Mouse (Mus musculus) spleen, postnatal 36 days (tissue): ENCODE results near the gene Araf.

Experiments used
- DNase-seq, 2 experiments: peaks; one replicate each; pipeline ENCODE4 v3.0.0; 2022; ENCODE audit warnings: low spot score in 2 of 2, mixed read lengths in 1 of 2

Araf gene

DNA sequence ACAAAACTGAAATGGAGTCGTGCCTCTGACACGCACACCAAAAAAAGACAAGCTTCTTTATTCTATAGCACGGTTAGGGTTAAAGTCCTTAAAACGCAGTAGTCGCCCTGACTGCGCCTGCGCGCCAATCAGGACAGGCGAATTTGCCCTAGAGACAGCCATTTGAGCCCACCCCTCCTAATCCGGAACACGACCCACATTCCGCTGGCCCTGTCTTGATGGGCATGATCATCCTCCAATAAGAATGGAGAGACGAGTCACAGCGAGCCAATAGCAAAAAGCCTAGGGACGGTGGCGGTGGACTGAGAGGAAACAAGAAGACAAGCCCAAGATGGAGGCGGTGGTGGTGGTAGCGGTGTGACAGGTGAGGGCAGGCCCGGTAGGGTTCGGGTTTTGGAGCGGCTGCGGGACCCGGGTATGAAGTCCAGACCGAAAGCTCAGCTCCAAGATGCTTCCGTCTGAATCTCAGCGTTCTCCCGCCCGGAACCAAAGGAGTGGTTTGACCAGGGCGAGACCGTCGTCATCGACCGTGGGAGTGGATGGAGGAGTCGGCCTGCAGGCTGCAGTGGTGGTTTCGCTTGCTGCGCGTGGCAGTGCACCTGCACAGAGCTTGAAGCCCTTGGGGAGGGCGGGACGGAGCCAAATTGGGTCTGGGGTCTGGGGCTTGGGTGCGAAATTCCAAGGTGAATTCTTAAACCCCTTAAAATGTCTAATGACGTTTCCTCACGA lies 50.8 kb downstream of the Araf start:
- peak; percentile 92 to 93 for DNase-seq

DNA sequence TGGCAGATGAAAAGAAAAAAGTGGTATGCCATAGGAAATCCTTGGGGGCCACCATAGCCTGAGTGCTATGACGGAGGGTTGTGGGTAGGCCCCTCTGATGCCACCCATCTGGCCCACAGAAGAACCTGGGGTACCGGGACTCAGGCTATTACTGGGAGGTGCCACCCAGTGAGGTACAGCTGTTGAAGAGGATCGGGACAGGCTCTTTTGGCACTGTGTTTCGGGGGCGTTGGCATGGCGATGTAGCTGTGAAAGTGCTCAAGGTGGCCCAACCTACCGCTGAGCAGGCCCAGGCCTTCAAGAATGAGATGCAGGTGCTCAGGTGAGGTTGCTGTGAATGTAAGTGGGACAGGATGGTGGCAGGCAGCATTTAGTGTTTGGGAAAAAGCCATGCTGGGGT lies 56.2 kb downstream of the Araf start:
- DNase-seq, result no peak

DNA sequence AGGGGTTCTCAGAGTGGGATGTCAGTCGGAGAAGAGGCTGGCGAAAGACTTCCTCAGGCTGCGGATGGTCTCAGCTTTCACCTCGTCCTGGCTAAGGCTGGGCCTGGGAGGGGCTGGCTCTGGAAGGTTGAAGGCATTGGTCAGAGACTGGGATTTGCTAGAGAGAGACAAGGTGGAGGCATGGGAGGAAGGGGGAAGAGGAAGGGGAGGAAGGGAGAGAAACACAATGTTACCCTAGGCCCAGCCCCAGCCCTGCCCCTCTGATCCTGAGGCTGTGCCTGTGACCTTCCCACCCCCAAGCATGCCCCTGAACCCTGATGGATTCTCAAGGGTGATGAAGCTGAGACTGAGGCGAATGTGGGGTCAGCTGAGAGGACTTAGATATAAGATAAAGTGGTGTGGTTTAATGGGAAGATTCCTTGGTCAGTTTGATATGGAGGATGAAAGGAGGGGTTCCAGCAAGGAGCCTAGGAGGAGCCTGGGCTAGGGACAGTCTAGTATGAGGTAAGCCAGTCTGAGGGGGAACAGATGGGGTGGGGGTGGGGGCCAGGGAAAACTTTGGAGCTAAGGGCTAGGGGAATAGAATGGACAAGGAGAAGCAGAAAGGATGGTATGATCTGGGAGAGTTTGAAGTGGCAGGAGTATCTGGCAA lies 64.0 kb downstream of the Araf start:
- DNase-seq, result no peak

DNA sequence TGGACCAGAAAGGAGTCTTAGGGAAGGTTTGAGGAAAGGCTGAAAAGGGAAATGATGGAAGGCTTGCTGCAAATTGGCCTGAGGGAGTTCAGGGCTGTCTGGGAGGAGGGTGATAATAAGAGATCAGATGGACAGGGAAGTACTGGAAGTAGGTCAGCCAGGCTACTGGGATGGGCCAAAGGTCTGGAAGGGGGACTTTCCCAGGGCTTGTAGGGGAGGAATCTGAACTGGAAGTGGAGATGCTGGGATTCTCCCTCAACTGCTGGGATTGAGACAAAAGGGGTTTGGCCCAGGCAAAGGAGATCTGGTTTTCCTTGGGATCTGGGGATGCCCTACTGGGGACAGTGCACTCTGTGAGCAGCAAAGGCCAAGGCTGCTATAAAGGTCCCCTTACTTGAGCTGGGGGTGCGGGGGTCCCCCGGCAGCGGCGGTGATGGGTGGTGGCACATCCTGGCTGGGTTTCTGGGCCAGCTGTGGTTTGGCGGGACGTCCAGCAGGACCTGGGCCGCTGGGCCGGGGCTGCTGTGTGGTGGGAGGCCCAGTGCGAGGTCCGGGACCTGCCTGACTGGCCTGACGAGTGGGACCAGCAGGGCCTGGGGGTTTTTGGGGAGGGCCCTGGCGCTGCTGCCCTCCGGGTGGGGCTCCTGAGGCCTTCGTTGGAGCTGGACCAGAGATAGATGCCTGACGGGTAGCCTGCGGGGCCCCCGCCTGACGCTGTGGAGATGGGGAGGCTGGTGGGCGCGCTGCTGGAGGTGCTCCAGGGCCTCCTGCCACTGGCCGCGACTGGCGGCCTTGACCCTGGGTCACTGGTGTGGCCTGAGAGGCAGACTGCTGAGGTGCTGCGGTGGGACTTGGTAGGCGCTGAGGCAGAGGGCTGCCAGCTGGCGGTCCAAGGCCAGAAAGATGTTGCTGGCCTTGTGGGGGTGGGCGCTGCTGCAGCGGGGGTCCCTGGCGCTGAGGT lies 64.8 kb downstream of the Araf start:
- no peak for DNase-seq

DNA sequence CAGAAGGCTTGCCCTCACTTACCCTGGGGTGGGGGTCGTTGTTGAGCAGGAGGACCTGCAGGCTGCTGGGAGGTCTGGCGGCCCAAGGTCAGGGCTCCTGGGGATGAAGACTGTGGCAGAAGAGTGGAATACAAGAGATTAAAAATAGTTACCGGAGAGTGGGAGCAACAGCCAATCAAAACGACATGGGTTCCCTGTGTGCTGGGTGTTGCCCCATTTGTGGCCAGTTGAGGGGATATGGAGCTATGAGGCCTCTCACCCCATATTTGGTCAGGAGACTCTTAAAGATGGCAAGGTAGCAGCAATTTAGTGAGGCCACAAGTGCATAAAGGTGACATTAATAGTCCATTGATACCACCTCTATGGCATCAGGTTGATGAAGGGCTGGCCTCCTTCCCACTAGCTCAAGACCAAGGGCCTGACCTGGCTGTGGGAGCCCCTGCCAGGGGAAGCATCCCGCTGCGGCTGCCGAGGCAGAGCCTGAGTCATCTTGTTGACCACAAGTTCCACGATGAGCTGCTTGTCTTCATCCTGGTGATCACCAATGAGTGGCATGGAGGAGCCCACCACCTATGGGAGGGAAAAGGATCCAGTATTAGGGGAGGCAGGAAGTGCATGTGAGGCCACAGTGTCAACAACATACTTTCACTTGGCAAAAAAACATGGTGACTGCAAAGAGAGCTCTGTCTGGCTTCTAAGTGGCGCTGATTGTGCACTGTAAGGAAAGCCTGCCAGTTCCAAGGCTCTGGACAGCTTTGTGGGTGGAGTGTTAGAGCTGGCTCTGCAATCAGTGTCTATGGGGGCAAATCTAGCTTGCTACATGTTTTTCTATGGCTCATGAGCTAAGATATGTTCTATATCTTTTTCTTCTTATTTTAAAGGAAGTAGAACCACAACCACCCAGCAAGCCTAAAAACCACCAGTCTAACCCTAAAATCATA lies 65.8 kb downstream of the Araf start:
- no peak for DNase-seq

DNA sequence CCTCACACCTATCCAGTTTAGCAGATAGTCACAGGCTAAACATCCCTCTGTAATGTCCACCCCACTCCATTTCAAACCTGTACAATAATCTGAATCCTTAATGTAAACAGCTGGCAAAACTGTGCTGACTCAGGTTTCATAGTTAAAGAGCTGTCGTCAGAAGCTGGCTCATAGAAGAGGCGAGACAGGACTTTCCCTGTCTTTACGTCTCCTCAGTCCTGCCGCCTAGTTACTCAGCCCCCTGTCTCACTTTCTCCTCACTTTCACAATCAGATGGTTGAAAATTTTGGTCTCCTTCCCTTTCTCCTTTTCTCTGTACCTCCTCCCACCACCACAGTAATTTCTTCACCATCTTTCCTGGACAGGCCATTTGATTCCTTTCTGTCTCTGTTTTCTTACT lies 70.5 kb downstream of the Araf start:
- no peak for DNase-seq

DNA sequence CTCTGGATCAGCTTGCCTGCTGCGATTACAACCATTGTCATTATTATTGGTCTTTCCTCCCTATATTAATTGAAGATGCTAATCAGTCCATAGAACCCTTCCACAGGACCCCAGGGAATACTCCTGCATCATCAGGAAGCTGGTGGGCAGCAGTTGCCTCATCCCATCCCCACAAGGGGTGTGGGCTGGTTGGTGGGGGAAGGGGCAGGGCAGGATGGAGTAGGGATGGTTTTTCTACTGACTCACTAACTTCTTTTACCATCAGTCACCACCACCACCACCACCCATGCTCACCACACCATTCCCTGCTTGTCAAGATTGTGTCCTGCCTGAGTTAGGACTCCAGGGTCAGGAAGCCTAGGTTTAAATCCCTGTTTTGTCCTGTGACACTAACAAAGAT lies 71.6 kb downstream of the Araf start:
- no peak for DNase-seq

DNA sequence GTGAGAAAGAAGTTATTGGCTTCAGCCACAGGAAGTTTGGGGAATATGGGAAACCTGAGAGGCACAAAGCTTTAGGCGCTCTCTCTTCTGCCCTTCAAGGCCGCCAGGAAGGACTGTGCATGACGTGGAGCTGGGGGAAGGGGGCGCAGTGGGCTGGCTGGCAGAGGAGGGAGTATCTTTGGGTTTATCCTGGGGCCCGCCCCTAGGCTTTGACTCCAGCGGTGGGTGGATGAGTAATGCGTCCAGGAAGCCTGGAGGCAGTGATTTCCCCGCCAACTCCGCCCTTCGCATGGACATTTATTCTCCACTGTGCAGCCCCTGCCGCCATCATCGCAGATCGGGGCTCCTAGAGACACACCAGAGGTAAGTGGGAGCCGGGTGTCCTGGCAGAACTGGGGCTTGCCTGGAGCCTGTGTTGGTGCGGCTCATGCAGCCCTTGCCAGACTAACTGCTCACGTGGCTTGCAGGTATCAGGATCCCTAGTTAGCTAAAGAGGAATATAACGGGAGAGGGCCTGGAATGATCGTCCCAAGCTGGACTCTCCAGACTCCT lies 72.4 kb downstream of the Araf start, which contains the start of gene Timp1:
TSS of gene Timp1 (plus strand) at position 205 of the 552 bp plus-strand sequence.
- DNase-seq, result no peak

DNA sequence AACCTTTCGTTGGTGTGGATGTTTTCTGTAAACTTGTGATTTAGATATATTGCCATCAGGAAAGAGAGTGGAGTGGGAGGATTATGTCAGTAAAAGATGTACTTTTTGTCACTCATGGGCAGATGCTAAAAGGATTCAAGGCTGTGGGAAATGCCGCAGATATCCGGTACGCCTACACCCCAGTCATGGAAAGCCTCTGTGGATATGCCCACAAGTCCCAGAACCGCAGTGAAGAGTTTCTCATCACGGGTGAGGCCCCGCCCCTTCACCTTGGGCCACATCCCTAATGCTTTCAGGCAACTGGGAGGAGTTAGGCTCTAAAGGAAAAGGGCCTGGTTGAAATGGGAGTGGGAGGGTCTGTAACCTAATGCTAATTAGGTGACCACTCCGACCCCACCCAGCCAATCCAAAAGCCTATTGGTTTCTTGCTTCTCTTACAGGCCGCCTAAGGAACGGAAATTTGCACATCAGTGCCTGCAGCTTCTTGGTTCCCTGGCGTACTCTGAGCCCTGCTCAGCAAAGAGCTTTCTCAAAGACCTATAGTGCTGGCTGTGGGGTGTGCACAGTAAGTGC lies 75.4 kb downstream of the Araf start:
- no peak for DNase-seq

DNA sequence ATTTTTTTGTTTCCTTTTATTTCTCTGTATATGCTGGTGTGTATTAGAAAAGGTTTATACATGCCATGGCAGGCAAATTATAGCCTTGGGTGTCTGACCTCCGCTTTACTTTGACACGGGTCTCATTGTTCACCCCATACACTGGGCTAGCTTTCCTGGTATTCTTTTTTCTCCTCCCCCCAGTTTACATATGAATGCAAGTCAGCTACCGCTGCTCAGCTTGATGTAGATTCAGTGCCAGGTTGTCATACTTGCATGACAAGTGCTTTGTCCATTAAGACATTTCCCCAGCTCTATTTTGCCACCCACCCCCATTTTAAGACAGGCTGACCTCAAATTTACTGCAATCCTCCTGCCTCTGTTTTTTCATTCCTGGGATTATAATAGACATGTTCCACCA lies 77.6 kb downstream of the Araf start:
- DNase-seq, result no peak

DNA sequence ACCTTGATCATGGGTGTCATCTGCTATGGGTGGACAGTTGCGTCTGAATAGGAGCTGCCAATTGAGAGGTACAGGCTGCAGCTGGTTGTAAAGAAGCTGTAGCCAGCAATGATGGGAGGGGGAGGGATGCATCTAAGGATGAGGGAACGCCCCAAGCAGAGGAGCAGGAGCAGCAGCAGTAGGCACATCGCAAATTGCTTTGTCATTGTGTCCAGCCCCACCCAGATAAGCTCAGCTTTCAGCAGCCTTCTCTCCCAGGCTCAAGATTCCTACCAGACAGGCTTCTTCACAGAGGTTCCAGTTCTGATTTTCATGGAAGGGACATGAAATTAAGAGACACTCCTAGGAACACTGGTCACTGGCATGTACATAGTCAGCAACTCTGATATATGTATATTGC lies 112.5 kb downstream of the Araf start:
- no peak for DNase-seq
